Mouse (Mus musculus): Measurements from ENCODE around the gene Tgfa. TPM values are rescaled to one million over a fixed set of nuclear protein-coding genes. Genes with fewer than 3 reads are reported as not detected.

Gene Tgfa
- total RNA-seq, 2 experiments from 2014 or later: 5.1 to 14.0 TPM

GRCm38 (mm10) chr6:86220171-86220570, 25.1 kb downstream of the Tgfa start:
- DNase-seq (ENCODE audit: low spot score in 2 of 2): no peak

DNA sequence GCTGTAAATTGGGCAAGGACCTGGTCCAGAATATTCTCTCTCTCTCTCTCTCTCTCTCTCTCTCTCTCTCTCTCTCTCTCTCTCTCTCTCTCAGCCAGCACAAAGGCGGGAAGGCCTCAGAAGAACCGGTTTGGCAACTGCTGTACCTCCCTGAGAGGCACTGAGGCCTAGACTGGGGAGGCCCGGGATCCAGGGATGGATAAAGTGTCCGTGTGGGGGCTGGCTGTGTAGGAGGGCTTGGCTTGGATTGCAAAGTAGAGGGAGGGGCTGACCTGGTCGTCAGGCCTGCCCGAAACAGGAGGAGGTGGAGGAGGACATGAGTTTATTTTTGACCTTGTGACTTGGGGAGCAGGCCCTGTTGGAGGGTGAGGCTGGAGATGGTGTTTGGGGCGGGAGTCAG, 27.4 kb downstream of the Tgfa start:
- DNase-seq (ENCODE audit: low spot score in 2 of 2): no peak

DNA sequence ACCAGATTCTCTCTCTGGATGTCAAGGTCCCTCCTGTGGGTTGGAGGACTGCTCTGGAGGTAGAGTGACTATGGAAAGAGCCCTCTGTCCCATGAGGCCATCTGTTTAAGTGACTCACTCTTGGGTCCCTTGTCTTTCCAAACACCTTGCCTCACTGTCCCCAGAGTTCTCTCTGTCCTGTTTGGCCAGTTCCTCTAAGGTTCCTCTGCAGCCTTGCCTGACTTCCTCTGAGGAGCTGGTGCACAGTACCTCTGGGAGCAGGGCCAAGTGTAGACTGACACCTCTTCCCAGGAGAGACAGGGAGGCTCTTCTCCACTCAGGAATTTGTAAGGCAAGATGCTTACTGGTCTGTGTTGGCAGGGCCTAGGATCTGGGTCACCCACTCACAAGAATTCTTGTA, 30.6 kb downstream of the Tgfa start:
- no peak for DNase-seq (ENCODE audit: low spot score in 2 of 2)

DNA sequence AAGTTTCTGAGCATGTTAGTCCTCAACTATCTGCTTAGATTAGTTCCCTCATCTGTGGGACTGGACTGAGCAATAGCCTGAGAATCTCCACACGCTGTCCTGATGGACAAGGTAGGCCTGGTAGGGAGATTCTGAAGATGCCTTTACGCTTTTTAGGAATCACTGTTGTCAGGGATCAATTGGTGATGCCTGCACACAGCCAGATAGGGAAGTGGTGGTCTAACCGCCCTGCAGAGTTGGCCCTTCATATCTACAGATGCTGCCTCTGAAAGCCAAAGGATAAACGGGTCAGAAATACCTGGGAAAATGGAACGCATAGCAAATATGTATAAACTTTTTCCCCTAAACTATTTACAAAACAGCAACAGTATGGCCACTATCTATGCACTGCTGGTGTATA, 37.3 kb downstream of the Tgfa start:
- DNase-seq (ENCODE audit: low spot score in 2 of 2): no peak

- DNase-seq (ENCODE audit: low spot score in 2 of 2): no peak
These were observed 38.7 kb downstream of the Tgfa start for GRCm38 (mm10) chr6:86233512-86234430.

- DNase-seq (ENCODE audit: low spot score in 2 of 2): no peak
These were observed 49.8 kb downstream of the Tgfa start for GRCm38 (mm10) chr6:86244866-86245265.

DNA sequence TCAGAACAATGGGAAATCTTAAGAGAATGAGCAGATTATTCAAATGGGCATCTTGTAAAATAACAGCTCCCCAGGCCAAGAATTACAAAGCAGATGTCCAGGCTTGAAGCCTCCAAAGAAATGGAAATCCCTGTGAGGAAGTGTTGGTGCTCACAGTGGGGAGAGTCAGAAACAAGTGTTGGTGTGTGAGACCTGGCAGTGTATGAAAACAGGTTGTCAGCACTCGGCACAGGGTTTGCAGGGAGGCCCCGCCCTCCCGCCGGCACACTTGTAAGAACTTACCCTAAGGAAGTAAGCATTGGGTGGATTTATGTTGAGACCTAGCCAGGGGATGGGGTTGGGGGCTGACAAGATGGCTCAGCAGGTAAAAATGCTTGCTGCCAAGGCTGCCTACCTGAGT, 50.9 kb downstream of the Tgfa start:
- DNase-seq (ENCODE audit: low spot score in 2 of 2): no peak

- no peak for DNase-seq (ENCODE audit: low spot score in 2 of 2)
These were observed 53.5 kb downstream of the Tgfa start for GRCm38 (mm10) chr6:86248562-86248961.

- no peak for DNase-seq (ENCODE audit: low spot score in 2 of 2)
These were observed 54.0 kb downstream of the Tgfa start for GRCm38 (mm10) chr6:86249042-86249441.

GRCm38 (mm10) chr6:86250236-86250635, 55.2 kb downstream of the Tgfa start:
- no peak for DNase-seq (ENCODE audit: low spot score in 2 of 2)

DNA sequence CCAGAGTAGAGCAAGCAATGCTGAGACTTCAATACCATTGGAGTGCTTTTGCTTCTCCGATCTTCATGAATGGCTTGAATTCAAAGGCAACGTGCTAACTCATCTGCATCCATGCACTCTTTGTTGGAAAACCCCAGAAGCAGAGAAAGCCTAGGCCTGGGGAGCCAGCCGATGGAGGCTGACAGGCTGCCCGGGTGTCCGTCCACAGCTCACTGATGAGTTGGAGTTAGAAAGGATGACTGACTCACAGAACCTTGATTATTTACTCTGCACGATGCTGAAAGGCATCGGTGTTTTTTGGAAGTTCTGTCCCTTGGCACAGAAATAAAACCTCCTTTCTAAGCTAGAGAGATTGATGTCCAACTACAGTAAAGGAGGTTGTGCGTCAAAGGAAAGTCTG, 55.8 kb downstream of the Tgfa start:
- DNase-seq (ENCODE audit: low spot score in 2 of 2): no peak

DNA sequence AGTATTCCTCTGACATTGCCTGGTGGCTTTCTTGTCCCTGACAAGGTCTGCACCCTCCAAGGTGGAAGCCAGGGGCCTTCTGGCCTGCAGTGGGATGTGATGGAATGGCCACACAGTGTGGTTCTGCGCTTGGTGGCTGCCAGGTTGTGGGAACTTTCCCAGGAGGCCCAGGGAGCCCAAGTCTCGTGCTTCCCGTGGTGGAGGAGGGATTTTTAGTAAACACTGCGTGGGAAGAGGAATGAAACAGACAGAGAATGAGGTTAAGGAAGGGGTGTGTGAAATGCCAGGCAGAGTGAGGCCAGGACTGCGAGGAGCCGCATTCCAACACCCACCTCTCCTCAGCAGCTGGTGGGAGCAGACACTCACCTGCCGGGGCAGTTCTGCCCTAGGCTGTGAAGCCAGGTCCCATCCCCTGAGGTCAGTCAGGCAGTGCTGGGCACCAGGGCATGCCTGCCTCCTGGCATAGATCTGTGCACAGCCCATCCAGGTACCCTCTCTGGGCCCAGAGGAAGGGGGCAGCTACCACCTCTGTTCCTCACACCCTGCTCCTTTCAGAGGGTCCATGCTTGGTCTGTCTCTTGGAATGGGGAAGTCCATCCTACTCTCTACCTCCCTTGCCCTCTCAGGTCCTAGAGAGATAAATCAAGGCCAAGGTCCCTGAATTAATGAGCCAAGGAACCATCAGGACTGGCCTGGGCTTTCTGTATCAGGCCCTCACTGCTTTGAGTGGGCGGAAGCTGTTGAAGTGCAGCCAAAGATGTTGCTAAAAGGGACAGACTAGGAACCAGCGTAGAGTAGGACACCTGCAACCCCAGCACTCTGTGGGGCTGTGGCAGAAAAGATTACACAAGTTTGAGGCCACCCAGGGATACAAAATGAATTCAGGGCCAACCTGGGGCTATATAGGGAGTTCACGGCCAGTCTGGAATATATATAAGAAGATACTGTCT, 57.4 kb downstream of the Tgfa start:
- DNase-seq (ENCODE audit: low spot score in 2 of 2): no peak

DNA sequence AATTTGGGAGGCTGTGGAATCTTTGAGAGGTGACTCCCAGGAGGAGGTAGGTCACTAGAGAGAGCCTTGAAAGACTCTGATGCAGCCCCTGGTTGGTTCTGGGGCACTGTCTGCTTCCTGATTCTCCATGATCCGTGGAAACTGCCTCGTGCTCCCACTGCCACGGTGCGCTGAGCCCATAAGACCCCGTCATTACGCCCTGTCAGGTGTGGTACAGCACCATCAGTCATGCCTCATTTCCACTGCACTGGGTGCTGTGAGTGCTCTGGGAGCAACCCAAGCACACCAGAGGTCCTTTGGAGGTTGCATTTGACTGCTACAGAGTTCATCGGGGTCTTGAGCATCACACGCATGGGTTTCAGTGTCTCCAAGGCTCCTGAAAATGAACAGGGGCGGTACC, 60.9 kb downstream of the Tgfa start:
- no peak for DNase-seq (ENCODE audit: low spot score in 2 of 2)

- no peak for DNase-seq (ENCODE audit: low spot score in 2 of 2)
These were observed 64.2 kb downstream of the Tgfa start for GRCm38 (mm10) chr6:86259242-86259641.

- no peak for DNase-seq (ENCODE audit: low spot score in 2 of 2)
These were observed 65.5 kb downstream of the Tgfa start for GRCm38 (mm10) chr6:86260322-86261050.

DNA sequence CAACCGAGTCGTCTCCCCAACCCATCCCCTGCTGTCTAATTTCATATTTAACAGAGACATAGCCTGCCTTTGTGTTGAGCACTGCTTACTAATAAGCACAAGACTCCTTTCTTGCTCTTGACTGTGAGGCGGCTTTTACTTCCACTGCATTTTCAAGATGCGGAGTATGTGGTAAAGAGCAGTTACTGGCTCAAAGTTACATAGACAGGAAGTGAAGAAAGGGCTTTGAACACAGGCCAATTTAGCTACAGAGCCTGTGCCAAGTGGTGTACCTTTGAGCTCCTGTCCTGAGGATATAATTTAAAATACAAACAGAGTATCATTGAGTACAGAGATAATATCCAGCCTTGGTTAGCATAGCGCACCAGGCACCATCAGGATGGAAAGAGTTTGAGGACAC, 71.8 kb downstream of the Tgfa start:
- no peak for DNase-seq (ENCODE audit: low spot score in 2 of 2)

DNA sequence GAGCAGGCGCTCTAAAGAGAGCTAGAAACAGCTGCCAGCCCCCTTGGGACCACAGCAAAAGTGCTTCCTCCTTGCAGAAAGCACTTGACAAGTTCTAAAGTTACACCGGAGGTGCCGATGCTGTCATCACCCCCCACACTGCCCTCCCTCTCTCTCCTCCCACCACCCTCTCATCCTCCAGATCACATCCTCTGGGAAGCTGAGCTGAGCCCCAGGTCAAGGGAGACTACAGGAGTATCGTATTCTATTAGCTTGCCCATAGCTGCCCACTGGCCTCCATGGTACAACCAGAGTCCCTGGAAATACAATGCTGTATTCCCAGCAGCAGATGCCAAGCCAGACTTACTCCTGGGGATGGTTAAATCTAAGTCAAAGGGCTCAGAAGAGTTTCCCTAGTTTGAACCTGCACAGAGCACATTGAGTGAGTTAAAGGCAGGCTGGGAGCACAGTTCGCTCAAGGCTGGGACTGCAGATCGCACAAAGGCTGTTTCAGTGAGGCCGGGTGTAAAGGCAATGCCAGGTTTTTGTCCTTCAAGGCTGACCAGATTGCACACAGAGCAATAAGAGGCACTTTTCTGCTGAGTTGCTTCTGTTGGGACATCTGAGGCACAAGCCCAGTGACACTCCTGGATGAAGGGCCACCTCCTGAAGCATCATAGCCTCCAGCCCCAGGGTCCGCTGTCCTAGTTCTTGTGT, 75.5 kb downstream of the Tgfa start:
- DNase-seq (ENCODE audit: low spot score in 2 of 2): no peak

DNA sequence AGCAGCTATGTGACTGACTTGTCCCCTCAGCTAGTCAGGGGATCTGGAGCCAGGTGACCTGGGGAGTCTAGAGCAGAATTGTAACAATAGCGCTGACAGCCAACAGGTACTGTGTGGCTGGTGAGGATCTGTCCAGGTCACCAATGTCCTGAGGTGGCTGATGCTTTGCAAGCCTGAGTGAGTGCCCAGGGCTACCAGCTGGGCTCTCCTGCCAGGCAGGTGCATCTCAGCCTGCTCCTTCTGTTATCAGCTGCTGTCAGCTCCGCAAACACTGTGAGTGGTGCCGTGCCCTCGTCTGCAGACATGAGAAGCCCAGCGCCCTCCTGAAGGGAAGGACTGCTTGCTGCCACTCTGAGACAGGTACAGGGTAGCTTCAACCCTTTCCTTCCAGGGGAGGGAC, 76.1 kb downstream of the Tgfa start:
- no peak for DNase-seq (ENCODE audit: low spot score in 2 of 2)

GRCm38 (mm10) chr6:86275704-86276103, 80.7 kb downstream of the Tgfa start:
- no peak for DNase-seq (ENCODE audit: low spot score in 2 of 2)

DNA sequence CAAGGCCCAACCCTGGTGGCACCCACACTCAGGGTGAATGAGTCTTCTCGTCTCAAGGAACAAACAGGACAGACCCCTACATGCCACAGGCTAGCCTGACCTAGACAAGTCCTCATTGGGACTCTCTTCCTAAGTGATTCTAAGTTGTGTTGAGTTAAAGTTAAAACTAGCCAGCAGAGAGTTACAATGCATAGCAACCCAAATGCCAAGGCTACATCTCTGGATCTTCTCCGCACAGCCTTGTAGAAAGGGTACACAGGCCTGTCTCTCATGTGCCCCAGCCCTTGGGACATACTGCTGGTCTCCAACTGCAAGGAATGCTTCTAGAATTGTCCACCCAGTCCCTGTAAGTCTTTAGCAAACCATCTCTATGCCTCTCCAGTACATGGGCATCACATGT, 81.8 kb downstream of the Tgfa start:
- no peak for DNase-seq (ENCODE audit: low spot score in 2 of 2)

GRCm38 (mm10) chr6:86277620-86278019, 82.6 kb downstream of the Tgfa start:
- DNase-seq (ENCODE audit: low spot score in 2 of 2): no peak

Measured in adrenal gland, adult 18-20 months (tissue).